Mouse (Mus musculus): ENCODE results near the gene Agbl4. TPM values are rescaled to one million over a fixed set of nuclear protein-coding genes. Genes with fewer than 3 reads are reported as not detected.

Gene Agbl4
- polyA plus RNA-seq, 1 experiment, result not detected

GRCm38 (mm10) chr4:111597249-111597661, 1199.8 kb downstream of the Agbl4 start:
- no peaks in the 10 kb centered on the region for H3K36me3 ChIP-seq (ENCODE audit: control insufficient read depth)
- H3K4me1 ChIP-seq (ENCODE audit: control insufficient read depth), result 0 out of 2 replicates have a peak, but pooled peaks cover 2% of the 10 kb centered on the region
- no peaks in the 10 kb centered on the region for H3K9me3 ChIP-seq (ENCODE audit: control insufficient read depth, low read length)
- TF ChIP-seq TAL1 (IDR thresholded peaks at IDR 0.05; ENCODE audit: low read length), result no peak
- no peak for TF ChIP-seq GATA1 (IDR thresholded peaks at IDR 0.05; ENCODE audit: low read length)
- no peak overlapping the region for H3K4me3 ChIP-seq (replicated peaks)
- H3K27me3 ChIP-seq (ENCODE audit: control insufficient read depth), result no peaks in the 10 kb centered on the region

GRCm38 (mm10) chr4:111597986-111598385, 1200.5 kb downstream of the Agbl4 start:
- no peak overlapping the region for H3K4me3 ChIP-seq (replicated peaks)
- TF ChIP-seq GATA1 (IDR thresholded peaks at IDR 0.05; ENCODE audit: low read length) (no peak), TAL1 (IDR thresholded peaks at IDR 0.05; ENCODE audit: low read length) (no peak)
- no peaks in the 10 kb centered on the region for H3K36me3 ChIP-seq (ENCODE audit: control insufficient read depth)
- H3K4me1 ChIP-seq (ENCODE audit: control insufficient read depth), result 0 out of 2 replicates have a peak, but pooled peaks cover 2% of the 10 kb centered on the region
- H3K27me3 ChIP-seq (ENCODE audit: control insufficient read depth), result no peaks in the 10 kb centered on the region
- H3K9me3 ChIP-seq (ENCODE audit: control insufficient read depth, low read length), result no peaks in the 10 kb centered on the region

GRCm38 (mm10) chr4:111603194-111603593, 1205.7 kb downstream of the Agbl4 start:
- Histone ChIP-seq H3K4me1 (ENCODE audit: control insufficient read depth) (no peaks in the 10 kb centered on the region), H3K9me3 (ENCODE audit: control insufficient read depth, low read length) (no peaks in the 10 kb centered on the region), H3K27me3 (ENCODE audit: control insufficient read depth) (no peaks in the 10 kb centered on the region), H3K4me3 (replicated peaks) (no peak overlapping the region), H3K36me3 (ENCODE audit: control insufficient read depth) (no peaks in the 10 kb centered on the region)
- no peak for TF ChIP-seq TAL1 (IDR thresholded peaks at IDR 0.05; ENCODE audit: low read length)
- no peak for TF ChIP-seq GATA1 (IDR thresholded peaks at IDR 0.05; ENCODE audit: low read length)

- no peak for TF ChIP-seq TAL1 (IDR thresholded peaks at IDR 0.05; ENCODE audit: low read length)
- Histone ChIP-seq H3K4me3 (replicated peaks) (no peak overlapping the region), H3K27me3 (ENCODE audit: control insufficient read depth) (no peaks in the 10 kb centered on the region), H3K36me3 (ENCODE audit: control insufficient read depth) (no peaks in the 10 kb centered on the region), H3K9me3 (ENCODE audit: control insufficient read depth, low read length) (no peaks in the 10 kb centered on the region), H3K4me1 (ENCODE audit: control insufficient read depth) (no peaks in the 10 kb centered on the region)
These were observed 1210.5 kb downstream of the Agbl4 start for GRCm38 (mm10) chr4:111607826-111608500.

- TF ChIP-seq GATA1 (IDR thresholded peaks at IDR 0.05; ENCODE audit: low read length) (no peak), TAL1 (IDR thresholded peaks at IDR 0.05; ENCODE audit: low read length) (no peak)
- H3K4me3 ChIP-seq (replicated peaks), result no peak overlapping the region
- H3K36me3 ChIP-seq (ENCODE audit: control insufficient read depth), result no peaks in the 10 kb centered on the region
- no peaks in the 10 kb centered on the region for H3K27me3 ChIP-seq (ENCODE audit: control insufficient read depth)
- H3K9me3 ChIP-seq (ENCODE audit: control insufficient read depth, low read length), result no peaks in the 10 kb centered on the region
- no peaks in the 10 kb centered on the region for H3K4me1 ChIP-seq (ENCODE audit: control insufficient read depth)
These were observed 1224.4 kb downstream of the Agbl4 start for GRCm38 (mm10) chr4:111621865-111622264.

GRCm38 (mm10) chr4:111624914-111625313, 1227.5 kb downstream of the Agbl4 start:
- no peak overlapping the region for H3K4me3 ChIP-seq (replicated peaks)
- H3K36me3 ChIP-seq (ENCODE audit: control insufficient read depth), result no peaks in the 10 kb centered on the region
- H3K27me3 ChIP-seq (ENCODE audit: control insufficient read depth), result no peaks in the 10 kb centered on the region
- no peaks in the 10 kb centered on the region for H3K4me1 ChIP-seq (ENCODE audit: control insufficient read depth)
- H3K9me3 ChIP-seq (ENCODE audit: control insufficient read depth, low read length), result no peaks in the 10 kb centered on the region
- TF ChIP-seq GATA1 (IDR thresholded peaks at IDR 0.05; ENCODE audit: low read length), result no peak
- no peak for TF ChIP-seq TAL1 (IDR thresholded peaks at IDR 0.05; ENCODE audit: low read length)

- Histone ChIP-seq H3K9me3 (ENCODE audit: control insufficient read depth, low read length) (no peaks in the 10 kb centered on the region), H3K4me1 (ENCODE audit: control insufficient read depth) (no peaks in the 10 kb centered on the region), H3K27me3 (ENCODE audit: control insufficient read depth) (no peaks in the 10 kb centered on the region), H3K4me3 (replicated peaks) (no peak overlapping the region), H3K36me3 (ENCODE audit: control insufficient read depth) (no peaks in the 10 kb centered on the region)
- TF ChIP-seq GATA1 (IDR thresholded peaks at IDR 0.05; ENCODE audit: low read length) (no peak), TAL1 (IDR thresholded peaks at IDR 0.05; ENCODE audit: low read length) (no peak)
These were observed 1228.8 kb downstream of the Agbl4 start for GRCm38 (mm10) chr4:111626118-111626830.

- Histone ChIP-seq H3K9me3 (ENCODE audit: control insufficient read depth, low read length) (no peaks in the 10 kb centered on the region), H3K4me3 (replicated peaks) (no peak overlapping the region), H3K36me3 (ENCODE audit: control insufficient read depth) (no peaks in the 10 kb centered on the region), H3K27me3 (ENCODE audit: control insufficient read depth) (no peaks in the 10 kb centered on the region), H3K4me1 (ENCODE audit: control insufficient read depth) (no peaks in the 10 kb centered on the region)
- TF ChIP-seq GATA1 (IDR thresholded peaks at IDR 0.05; ENCODE audit: low read length) (no peak), TAL1 (IDR thresholded peaks at IDR 0.05; ENCODE audit: low read length) (no peak)
These were observed 1235.2 kb downstream of the Agbl4 start for GRCm38 (mm10) chr4:111632615-111633014.

GRCm38 (mm10) chr4:111635538-111636124, 1238.2 kb downstream of the Agbl4 start:
- Histone ChIP-seq H3K4me1 (ENCODE audit: control insufficient read depth) (no peaks in the 10 kb centered on the region), H3K27me3 (ENCODE audit: control insufficient read depth) (no peaks in the 10 kb centered on the region), H3K4me3 (replicated peaks) (no peak overlapping the region), H3K36me3 (ENCODE audit: control insufficient read depth) (no peaks in the 10 kb centered on the region), H3K9me3 (ENCODE audit: control insufficient read depth, low read length) (no peaks in the 10 kb centered on the region)
- no peak for TF ChIP-seq TAL1 (IDR thresholded peaks at IDR 0.05; ENCODE audit: low read length)
- no peak for TF ChIP-seq GATA1 (IDR thresholded peaks at IDR 0.05; ENCODE audit: low read length)

Data from erythroblast, embryonic 14.5 days (primary cell).